Comparison of ENCODE assay signal across 23 mouse cellular contexts in genomic region chr9:74148306-74148705, GRCm38 (mm10). TPM values are rescaled to one million over a fixed set of nuclear protein-coding genes. Genes with fewer than 3 reads are reported as not detected.
A peak's percentile ranks its signal among the peaks of the same experiment; 100 is the strongest.
DNase-seq lines count a peak whose midpoint lies in the region; ATAC-seq and TF ChIP-seq lines count a peak whose summit lies in the region.
"Had no signal": no experiment of that assay in that cellular context is flagged by ENCODE, and none has a peak within 500 bp of the region (broad histone marks: within the 10 kb centered on the region; RNA-seq: fewer than 3 reads in every experiment).

No protein-coding gene starts in this region.

- no peak overlapping the region for H3K4me2 ChIP-seq in forebrain, embryonic 11.5 days (ENCODE audit: low read depth, low read length, severe bottlenecking)
- H3K4me2 ChIP-seq in forebrain, postnatal 0 days (ENCODE audit: low read depth), result no peak overlapping the region
- H3K4me2 ChIP-seq in midbrain, postnatal 0 days (ENCODE audit: low read depth, low read length, poor library complexity, severe bottlenecking), result no peak overlapping the region
- H3K4me2 ChIP-seq: heart, embryonic 15.5 days had no signal

- peak; percentile 61 for DNase-seq in forebrain, embryonic 11.5 days (ENCODE audit: low spot score)
- no peak for DNase-seq in forebrain, postnatal 0 days
- DNase-seq in left cerebral cortex, postnatal 4 days, result peak; percentile 26
- DNase-seq in left cerebral cortex, adult 2 months (ENCODE audit: extremely low spot score in 1 of 2, low spot score in 2 of 2), result no peak
- DNase-seq in mesoderm, embryonic 11.5 days (ENCODE audit: low read depth, low spot score), result peak; percentile 48
- DNase-seq in midbrain, postnatal 0 days (ENCODE audit: low spot score), result peak; percentile 57
- DNase-seq in gastrocnemius, adult 8-10 months (ENCODE audit: low spot score in 2 of 2), result no peak
- DNase-seq: adrenal gland, adult 2 months; cerebellum, adult 9-10 months; gastrocnemius, postnatal 10 days; heart, adult 2 months; heart, postnatal 4 days; kidney, adult 8-10 months; kidney, postnatal 14 days; liver; lung, postnatal 10 days; right cerebral cortex, adult 18-20 months had no signal

- ATAC-seq in forebrain, embryonic 11.5 days (replicated peaks; ENCODE audit: low FRiP score), result peak; percentile 73
- ATAC-seq in forebrain, postnatal 0 days, result no peak
- ATAC-seq in midbrain, postnatal 0 days (ENCODE audit: low FRiP score), result no peak

- H3K4me1 ChIP-seq in forebrain, embryonic 11.5 days (replicated peaks; ENCODE audit: control insufficient read depth, insufficient read depth, low read length), result peaks cover 6% of the 10 kb centered on the region; the same call in 1 of the 2 replicates
- H3K4me1 ChIP-seq in forebrain, postnatal 0 days (ENCODE audit: insufficient read depth), result no peaks in the 10 kb centered on the region
- no peaks in the 10 kb centered on the region for H3K4me1 ChIP-seq in midbrain, postnatal 0 days (ENCODE audit: insufficient read depth, low read length)
- H3K4me1 ChIP-seq: heart, embryonic 15.5 days had no signal

- H3K9ac ChIP-seq in forebrain, embryonic 11.5 days (ENCODE audit: low read length), result no peak overlapping the region
- H3K9ac ChIP-seq in forebrain, postnatal 0 days, result no peak overlapping the region
- H3K9ac ChIP-seq in midbrain, postnatal 0 days (replicated peaks; ENCODE audit: low read length, poor library complexity, severe bottlenecking), result no peak overlapping the region
- H3K9ac ChIP-seq: heart, embryonic 15.5 days had no signal

- no peak for TF ChIP-seq CTCF in forebrain, postnatal 0 days (IDR thresholded peaks at IDR 0.05; ENCODE audit: low read depth)
- TF ChIP-seq CTCF in left cerebral cortex, adult 2 months (IDR thresholded peaks at IDR 0.05), result no peak
- TF ChIP-seq CTCF in midbrain, postnatal 0 days (IDR thresholded peaks at IDR 0.05), result no peak

- no peaks in the 10 kb centered on the region for H3K36me3 ChIP-seq in forebrain, embryonic 11.5 days (ENCODE audit: control insufficient read depth, insufficient read depth, low read length)
- H3K36me3 ChIP-seq in forebrain, postnatal 0 days (ENCODE audit: insufficient read depth), result no peaks in the 10 kb centered on the region
- no peaks in the 10 kb centered on the region for H3K36me3 ChIP-seq in midbrain, postnatal 0 days (ENCODE audit: insufficient read depth, low read length)
- H3K36me3 ChIP-seq: heart, embryonic 15.5 days had no signal

- no peak overlapping the region for H3K4me3 ChIP-seq in forebrain, embryonic 11.5 days (ENCODE audit: low read depth, low read length)
- no peak overlapping the region for H3K4me3 ChIP-seq in forebrain, postnatal 0 days (ENCODE audit: low read depth, low read length)
- no peak overlapping the region for H3K4me3 ChIP-seq in left cerebral cortex, adult 2 months
- no peak overlapping the region for H3K4me3 ChIP-seq in midbrain, postnatal 0 days (ENCODE audit: low read depth, low read length)
- H3K4me3 ChIP-seq: heart, adult 2 months; heart, embryonic 15.5 days; layer of hippocampus, adult 2 months; myocyte had no signal

- no peaks in the 10 kb centered on the region; the same call in 1 of the 2 replicates for H3K27me3 ChIP-seq in forebrain, embryonic 11.5 days (ENCODE audit: control insufficient read depth, insufficient read depth, low read length)
- H3K27me3 ChIP-seq in forebrain, postnatal 0 days (ENCODE audit: insufficient read depth, low read length), result 0 out of 2 replicates have a peak, but pooled peaks cover 4% of the 10 kb centered on the region
- no peaks in the 10 kb centered on the region for H3K27me3 ChIP-seq in midbrain, postnatal 0 days (ENCODE audit: insufficient read depth, low read length)
- H3K27me3 ChIP-seq: heart, embryonic 15.5 days had no signal

- intact Hi-C loops in left cerebral cortex, postnatal 4 days (cut with DNase I), result no loop called here
- intact Hi-C loops in left cerebral cortex, adult 2 months (cut with DNase I), result no loop called here

- 18% methylated on average over 8 of the region's 8 CpGs for WGBS in forebrain, embryonic 11.5 days
- WGBS in forebrain, postnatal 0 days, result 19% methylated on average over 8 of the region's 8 CpGs
- WGBS in midbrain, postnatal 0 days, result 20% methylated on average over 8 of the region's 8 CpGs

- H3K27ac ChIP-seq in forebrain, embryonic 11.5 days (ENCODE audit: low read depth, low read length), result no peak overlapping the region
- no peak overlapping the region for H3K27ac ChIP-seq in forebrain, postnatal 0 days (ENCODE audit: low read depth, low read length)
- H3K27ac ChIP-seq in left cerebral cortex, adult 2 months, result no peak overlapping the region
- H3K27ac ChIP-seq in midbrain, postnatal 0 days (ENCODE audit: low read depth, low read length), result no peak overlapping the region
- H3K27ac ChIP-seq: heart, adult 2 months; heart, embryonic 15.5 days; layer of hippocampus, adult 2 months had no signal

- no peaks in the 10 kb centered on the region for H3K9me3 ChIP-seq in forebrain, embryonic 11.5 days (ENCODE audit: control insufficient read depth, low read length)
- H3K9me3 ChIP-seq in forebrain, postnatal 0 days (ENCODE audit: low read length), result no peaks in the 10 kb centered on the region
- no peaks in the 10 kb centered on the region for H3K9me3 ChIP-seq in midbrain, postnatal 0 days (ENCODE audit: low read length)
- H3K9me3 ChIP-seq: heart, embryonic 15.5 days had no signal

RNA-seq across cellular contexts. Expression of gene Wdr72, which starts 38.1 kb away (rescaled TPM):
- 0.13 and 0.23 TPM in 2 replicates for polyA plus RNA-seq in forebrain, embryonic 11.5 days (2014; fragmentation: Nextera tagmentation; extraction: Ambion mirVana)
- 0.05 TPM in 1 of 2 replicates, not detected in the other for total RNA-seq in forebrain, postnatal 0 days (2014; rRNA removed)
- polyA plus RNA-seq in forebrain, postnatal 0 days (2015; fragmentation: Nextera tagmentation; extraction: Ambion mirVana), result 0.16 and 0.22 TPM in 2 replicates
- under 1 TPM in 1 of 2 experiments, not detected in 1; 0.08 TPM for total RNA-seq in left cerebral cortex, postnatal 4 days (2021)
- under 1 TPM in 1 of 2 experiments, not detected in 1; 0.07 TPM for total RNA-seq in left cerebral cortex, adult 2 months (2021)
- total RNA-seq in midbrain, postnatal 0 days (2014; rRNA removed), result 0.27 and 0.52 TPM in 2 replicates
- polyA plus RNA-seq in midbrain, postnatal 0 days (2015; fragmentation: Nextera tagmentation; extraction: Ambion mirVana), result 0.32 and 0.42 TPM in 2 replicates
- not detected for total RNA-seq in gastrocnemius, adult 8-10 months (2022)
- total RNA-seq: adrenal gland, adult 2 months; layer of hippocampus, adult 2 months; left cerebral cortex, postnatal 36 days; megakaryocyte progenitor cell, adult 5-6 weeks had no signal
- polyA plus RNA-seq: adrenal gland, adult 2 months; C2C12; myocyte had no signal

Comparison
In these comparisons a context has a peak if more than half of its experiments do, and no peak if none do; other contexts are left out.
1. DNase-seq: peak in forebrain, embryonic 11.5 days (single experiment), left cerebral cortex, postnatal 4 days (single experiment), mesoderm, embryonic 11.5 days (single experiment) and midbrain, postnatal 0 days (single experiment); none in forebrain, postnatal 0 days (single experiment), left cerebral cortex, adult 2 months (0 of 2) and gastrocnemius, adult 8-10 months (0 of 2).